Mouse (Mus musculus) right cerebral cortex, postnatal 14 days (tissue): Measurements from ENCODE around the gene Sct.
"Not testable (repeated sequence)": the region's sequence is repeated elsewhere in the genome, so short reads cannot be mapped to it uniquely, and the experiment has no call there.

Source experiments
- DNase-seq: peaks from one replicate; pipeline ENCODE4 v3.0.0; 2022

Sct gene

DNA sequence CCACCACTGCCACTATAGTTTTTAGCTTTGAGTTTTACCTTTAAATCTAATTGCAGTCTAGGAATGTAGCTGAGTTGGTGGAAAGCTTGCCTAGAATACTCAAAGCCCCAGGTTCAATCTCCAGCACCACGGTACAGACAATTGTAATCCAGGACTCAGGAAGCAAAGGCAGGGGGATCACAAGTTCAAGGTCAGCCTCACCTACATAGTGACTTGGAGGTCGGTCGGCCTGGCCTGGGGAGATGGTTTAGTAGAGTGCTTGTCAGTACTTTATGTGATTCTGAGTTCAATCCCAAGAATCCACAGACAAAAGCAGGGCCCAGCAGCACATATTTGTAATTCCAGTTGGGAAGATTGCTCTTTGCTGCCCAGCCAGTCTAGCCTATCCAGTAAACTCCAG lies 9.1 kb upstream of the Sct start:
- DNase-seq = no peak

DNA sequence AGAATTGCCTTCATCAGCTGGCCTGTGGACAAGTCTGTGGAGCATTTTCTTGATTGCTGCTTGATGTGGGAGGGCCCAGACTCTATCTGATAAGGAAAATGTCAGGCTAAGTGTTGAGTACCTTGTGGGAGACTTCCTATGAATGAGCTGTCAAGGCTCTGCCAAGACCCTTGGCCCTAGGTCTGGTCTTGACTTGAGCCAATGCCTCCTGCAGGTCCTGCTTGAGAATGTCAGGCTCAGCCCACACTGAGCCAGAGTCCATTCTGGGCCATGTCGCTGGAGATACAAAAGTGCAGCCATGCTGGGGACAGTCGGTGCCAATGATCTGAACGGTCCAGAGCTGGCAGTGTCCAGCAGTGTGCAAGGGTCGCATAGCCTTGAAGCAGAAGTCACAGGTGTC lies 3.8 kb upstream of the Sct start:
- no peak for DNase-seq

DNA sequence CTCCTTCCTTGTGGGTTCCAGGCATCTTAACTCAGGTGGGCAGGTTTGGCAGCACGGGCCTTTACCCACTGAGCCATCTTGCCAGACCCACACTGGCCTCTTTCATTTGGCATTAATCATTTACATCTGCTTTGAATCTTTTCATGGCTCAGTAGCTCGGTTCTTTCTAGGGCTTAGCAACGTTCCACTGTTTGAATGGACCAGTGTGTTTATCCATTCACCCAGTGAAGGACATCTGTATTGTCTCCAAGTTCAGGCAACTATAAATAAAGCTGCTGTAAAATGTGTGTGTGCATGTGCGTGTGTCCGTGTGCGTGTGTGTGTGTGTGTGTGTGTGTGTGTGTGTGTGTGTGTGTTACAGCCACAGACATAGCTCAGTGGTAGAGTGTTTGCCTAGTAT lies 2.5 kb upstream of the Sct start:
- no peak for DNase-seq

DNA sequence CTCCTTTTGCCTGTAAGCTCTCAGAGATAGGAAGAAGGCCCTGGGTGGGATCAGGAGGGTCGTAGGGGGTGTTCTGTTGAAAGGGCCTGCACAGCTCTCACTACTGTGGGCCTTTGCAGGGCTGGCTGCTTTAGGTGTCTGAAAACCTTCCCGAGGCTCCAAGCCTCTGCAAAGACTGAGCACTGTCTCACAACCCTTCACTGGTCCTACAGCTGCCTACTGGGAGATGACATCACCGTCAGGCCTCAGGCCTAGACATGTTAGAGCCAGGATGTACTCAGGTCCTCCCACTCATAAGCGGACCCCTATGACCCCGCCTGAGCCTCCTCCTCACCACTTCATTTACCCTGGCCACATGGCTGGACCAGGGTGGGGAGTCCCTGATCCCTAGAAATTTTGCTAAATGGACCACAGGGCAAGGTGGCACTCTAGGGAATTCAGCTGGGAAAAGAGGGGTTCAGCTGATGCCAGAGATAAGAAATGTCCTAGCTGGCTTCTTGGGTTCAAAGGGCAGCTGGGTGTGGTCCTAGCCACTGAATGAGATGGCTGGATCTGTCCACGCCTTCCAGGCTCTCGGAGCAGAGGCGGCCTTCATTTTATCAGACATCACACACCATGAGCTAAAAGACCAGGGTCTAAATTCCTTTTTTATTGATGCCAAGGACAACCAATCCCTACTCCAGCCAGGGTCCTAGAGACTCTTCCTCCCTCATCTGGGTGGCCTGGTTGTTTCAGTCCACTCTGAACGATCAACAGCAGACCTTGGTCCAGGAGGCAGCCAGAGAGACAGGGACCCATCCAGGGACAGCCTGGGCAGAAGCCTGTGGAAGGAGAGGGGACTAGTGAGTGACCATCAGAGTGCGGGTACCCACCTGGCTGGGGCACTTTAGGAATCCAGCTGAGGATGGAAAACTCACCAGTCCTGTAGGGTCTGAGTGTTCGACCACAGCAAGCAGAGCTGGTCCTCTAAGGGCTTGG lies 943 bp downstream of the Sct start:
- no peak for DNase-seq

DNA sequence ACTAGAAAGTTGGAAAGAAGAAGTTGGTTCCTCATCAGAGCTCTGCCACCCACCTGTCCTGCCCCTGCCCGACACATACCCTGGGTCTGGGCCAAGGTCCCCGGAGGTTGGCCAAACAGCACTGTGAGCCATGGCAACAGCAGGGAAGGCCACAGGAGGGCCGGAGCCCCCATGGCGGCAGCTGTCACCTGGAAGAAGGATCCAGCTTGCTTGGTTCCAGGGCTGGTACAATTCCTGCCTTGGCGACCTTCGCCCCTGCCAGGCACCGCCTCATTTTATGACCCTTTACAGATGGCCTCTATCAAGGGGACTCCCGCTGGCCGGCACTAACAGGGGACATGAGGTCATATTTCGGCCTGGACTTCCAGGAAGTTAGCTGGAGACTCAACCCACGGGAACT lies 2.4 kb downstream of the Sct start, which contains the start of gene Cdhr5:
TSS of gene Cdhr5 (minus strand) at position 241 of the 400 bp plus-strand sequence.
- no peak for DNase-seq

DNA sequence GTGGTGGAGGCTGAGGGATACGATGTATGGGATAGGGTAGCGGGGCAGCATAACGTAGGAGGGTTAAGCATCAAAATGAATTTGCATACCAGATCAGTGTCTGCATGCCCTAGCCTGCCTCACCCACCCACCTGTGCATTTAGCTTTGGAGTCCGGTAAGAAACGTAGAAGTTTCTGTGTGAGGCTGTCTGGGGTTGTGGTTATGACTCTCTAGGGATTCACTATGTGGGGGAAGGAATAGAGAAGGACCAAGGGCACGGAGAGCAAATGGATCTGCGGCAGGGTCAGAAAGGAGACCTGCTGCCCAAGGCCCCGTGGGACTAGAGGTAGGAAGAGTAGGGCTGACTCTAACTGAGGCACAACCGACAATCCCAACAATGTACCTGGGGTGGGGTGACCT lies 3.6 kb downstream of the Sct start:
- DNase-seq = no peak

DNA sequence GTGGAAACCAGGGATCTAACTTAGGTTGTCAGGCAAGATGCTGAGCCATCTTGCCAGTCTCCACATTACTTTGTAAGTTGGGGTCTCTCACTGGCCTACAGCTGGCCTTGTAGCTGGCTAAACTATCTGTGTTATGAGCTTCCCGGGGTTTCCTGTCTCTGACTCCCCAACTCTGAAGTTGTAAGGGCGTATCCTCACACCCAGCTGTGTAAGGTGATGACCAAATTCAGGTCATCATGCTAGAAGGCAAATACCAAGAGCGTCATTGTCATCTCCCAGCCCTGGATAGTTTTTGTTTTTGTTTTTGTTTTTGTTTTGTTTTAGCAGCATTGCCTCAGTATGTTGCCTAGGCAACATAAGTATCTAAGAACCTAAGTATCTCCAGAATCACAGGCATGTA lies 8.3 kb downstream of the Sct start:
- no peak for DNase-seq

DNA sequence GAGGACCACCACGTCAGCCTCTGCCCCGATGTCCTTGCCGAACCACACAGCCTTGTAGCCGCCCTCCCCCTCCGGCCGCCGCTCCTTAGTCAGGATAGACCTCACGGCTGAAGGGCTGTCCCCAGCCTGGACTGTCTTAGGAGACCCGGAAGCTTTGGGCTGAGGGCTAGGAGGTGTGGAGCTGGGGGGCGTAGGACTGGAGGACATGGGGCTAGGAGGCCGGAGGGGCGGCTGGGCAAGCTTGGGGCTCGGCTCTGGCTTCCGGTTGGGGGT lies 9.7 kb downstream of the Sct start:
- no peak for DNase-seq

DNA sequence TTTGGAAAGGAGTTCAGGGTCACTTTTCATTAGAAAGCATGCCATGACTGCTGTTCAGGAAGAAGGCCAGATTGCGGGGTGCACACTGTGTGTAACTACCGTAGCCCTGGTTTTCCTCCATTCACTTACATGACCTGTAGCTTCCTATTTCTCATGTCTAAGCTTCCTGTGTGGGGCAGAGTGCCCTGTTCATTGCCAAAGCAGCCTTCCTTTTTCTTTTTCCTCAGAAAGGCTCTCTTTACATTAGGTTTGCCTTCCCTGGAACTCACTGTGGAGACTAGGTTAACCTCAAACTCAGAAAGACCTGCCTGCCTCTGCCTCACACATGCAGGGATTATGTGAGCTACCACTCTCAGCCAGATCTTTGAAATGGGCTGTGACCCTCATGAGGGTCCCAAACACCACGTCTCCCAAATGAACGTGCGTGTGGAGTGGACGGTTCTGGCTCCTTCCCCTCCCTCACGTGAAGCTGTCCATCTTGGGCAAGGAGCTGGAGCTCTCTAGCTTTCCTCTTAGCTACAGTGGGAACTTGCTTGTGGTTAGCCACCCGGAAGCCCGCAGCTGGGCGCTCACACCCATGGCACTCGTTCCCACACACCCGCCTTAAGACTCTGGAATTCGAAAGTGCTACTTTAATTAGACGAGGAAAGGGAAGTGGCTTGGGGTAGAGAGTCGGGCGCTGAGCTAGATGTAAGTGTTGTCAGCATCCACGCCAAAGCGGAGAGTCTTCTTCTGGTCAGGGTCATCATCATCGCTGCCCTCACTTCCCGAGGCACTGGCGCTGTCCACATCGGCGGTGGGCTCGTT lies 10.3 kb downstream of the Sct start:
- no peak for DNase-seq

DNA sequence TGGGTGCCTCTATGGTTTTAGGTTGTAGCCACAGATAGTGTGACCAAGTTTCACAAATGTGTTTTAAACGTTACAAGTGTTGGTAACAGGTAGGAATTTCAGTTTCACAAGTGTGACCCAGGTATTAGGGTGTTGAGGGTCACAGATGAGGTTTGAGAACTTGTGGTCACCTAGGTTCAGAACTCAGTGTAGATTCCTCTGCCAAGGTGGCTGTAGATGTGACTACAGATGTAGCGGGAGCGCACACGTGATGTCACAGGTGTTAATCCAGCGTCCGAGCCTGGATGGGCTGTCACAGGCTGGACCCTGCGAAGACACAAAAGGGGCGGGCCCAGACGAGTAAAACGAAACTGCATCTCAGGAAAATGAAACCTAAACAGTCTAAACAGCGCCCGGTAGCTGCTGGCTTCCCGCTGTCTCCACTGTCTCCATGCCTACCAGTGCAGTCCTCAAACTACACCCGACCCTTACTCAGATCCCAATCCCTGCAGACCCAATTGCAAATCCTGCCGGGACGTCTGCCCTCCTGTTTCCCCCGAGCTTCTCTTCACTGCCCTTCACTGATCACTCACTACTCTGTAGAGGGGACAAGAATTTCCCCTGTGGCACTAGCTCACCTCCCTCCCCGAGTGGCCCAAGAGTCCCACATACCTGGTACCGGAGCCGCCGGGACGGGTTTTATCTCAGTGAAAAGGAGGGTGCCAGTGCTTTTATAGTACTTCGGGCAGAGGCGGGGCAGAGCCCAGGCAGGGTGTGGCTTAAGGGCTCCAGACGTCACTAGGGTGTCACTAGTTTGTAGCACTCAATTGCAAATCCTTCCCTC lies 13.0 kb downstream of the Sct start, which contains the start of gene Irf7:
TSS of gene Irf7 (minus strand) at position 743 of the 823 bp plus-strand sequence.
- no peak for DNase-seq

DNA sequence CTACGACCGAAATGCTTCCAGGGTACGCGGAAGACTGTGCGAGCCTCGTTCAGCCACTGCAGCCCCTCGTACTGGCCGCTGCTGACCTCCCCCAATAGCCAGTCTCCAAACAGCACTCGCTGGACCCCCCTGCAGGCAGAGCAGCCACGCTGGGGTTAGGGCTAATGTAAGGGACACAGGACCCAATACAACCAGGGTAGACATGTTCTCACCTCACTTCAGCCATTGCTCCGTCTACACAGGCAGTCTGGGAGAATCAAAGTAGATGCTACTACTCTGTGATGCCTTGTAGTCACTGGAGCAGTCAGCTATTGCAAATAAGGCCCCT lies 13.6 kb downstream of the Sct start:
- no peak for DNase-seq

DNA sequence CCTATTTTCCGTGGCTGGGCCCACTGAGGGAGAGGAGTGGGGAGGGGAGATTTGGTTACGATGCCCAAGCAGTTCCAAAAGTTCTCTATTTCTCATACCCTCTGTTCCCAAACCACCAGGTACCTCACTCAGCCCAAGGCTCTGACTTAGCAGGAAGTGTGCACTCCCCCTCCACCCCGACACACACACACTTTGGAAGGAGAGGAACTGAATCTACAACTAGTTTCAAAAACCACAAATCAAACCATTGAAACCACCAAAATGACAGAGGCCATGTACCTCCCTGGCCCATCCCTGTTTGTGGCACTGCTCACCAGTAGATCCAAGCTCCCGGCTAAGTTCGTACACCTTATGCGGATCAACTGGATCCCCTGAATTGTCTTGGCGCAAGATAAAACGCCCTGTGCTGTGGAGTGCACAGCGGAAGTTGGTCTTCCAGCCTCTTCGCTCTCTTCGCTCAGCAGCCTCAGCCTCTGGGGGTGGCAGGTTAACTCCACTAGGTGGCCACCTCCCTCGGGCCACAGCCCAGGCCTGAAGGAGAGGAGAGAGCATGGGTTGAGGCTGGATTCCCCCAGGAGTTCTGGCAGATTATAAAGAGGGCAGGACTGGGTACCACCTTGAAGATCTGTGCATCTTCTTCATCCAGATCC lies 14.0 kb downstream of the Sct start:
- DNase-seq = no peak

DNA sequence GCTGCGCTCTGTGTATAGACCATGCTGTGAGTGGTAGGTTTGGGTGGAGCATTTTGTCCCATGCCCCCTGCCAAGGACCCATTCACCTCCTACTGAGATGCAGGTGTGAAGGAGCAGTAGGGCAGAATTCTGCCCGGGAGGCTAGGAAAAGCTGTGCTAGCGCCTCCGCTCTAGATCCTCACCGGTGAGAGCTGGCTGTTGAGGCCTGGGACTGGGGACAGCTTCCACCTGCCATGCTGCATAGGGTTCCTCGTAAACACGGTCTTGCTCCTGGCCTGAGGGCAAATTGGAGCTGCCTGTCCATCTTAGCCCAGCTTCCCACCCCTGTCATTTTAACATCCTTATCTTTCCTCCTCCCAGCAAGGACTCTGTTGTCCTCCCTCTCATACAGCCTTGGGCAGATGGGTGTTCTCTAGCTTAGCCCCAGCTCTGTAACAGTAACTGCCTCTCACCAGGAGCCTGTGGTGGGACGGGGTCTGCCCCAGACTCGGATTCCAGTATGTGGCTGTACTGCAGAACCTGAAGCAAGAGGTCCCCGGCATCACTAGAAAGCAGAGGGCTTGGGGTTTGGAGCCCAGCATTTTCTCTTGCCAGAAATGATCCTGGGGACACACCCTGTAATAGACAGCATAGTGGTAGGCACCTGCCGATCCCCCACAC lies 14.8 kb downstream of the Sct start:
- DNase-seq = no peak

DNA sequence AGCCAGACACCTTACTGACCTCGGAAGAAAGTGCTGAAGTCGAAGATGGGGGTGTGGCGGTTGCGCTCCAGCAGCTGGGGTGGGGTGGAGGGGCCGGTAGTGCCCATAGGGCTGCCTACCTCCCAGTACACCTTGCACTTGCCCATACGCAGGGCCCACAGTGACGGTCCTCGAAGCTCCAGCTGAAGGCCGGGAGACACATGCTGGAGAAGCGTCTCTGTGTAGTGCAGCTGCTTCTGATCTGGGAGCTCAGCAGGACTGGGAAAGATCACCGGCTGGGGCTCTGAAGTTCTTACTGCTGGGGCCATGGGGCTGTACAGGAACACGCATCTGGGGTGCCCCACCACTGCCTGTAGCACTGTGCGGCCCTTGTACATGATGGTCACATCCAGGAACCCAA lies 15.3 kb downstream of the Sct start:
- DNase-seq = no peak

DNA sequence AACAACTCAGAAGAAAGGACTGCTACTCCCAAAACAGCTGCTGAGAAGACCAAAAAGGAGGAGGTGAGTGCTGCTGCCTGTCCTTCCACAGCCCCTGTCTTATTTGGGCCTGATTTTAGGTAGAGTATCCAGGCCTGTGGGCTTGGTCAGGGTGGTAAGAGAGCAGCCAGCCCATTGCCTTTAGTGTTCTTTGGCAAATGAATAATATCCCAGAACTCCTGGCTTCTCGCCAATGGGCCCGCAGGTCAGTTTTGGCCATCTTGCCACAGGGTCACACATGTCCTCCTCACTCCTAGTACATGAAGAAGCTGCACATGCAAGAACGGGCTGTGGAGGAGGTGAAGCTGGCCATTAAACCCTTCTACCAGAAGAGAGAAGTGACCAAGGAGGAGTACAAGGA lies 17.5 kb downstream of the Sct start:
- no peak for DNase-seq

DNA sequence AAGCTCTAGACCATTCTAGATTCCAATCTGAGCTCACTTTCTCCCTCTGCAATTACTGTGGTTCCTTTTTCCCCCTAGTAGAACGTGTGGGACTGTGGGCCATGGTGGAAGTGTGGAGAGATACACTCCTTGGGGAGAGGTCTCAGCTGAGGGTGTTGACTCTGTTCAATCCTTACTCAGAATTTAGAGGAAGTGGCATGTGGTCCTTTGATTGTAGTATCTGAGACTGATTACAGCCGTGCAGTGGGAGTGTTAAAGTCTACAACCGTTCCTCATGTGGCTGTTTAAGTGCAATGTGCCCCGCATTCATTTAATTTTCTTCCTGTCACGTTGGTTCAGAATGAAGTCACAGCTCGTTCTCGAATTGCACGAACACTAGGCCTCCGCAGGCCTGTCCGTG lies 22.8 kb downstream of the Sct start:
- no peak for DNase-seq

DNA sequence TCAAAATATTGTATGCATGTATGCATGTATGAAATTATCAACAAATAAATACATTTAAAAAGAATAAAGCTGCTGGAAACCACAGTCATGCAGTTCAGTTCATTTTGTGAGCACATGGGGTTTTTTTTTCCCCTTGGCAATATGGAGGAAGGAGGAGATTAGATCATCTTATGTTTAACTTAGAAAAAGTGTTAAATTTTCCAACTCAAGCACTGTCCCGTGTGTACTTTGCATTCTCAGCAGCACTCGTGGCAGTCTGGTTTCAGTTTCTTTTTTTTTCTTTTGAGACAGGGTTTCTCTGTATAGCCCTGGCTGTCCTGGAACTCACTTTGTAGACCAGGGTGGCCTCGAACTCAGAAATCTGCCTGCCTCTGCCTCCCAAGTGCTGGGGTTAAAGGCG lies 28.4 kb downstream of the Sct start:
- not testable (repeated sequence) for DNase-seq

DNA sequence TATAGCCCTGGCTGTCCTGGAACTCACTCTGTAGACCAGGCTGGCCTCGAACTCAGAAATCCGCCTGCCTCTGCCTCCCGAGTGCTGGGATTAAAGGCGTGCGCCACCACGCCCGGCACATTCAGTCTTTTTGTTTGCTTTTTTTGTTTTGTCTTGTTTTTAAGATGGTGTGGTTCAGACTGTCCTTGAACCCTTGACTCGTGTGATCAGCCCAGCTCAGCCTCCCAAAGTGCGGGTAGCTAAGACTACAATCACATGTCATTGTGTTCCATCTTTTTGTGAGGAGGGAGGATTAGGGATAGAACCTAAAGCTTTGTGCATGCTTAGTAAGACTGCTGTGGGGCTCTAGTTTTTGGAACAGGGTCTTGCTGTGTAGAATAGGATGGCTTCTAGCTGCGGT lies 47.4 kb downstream of the Sct start:
- no peak for DNase-seq

DNA sequence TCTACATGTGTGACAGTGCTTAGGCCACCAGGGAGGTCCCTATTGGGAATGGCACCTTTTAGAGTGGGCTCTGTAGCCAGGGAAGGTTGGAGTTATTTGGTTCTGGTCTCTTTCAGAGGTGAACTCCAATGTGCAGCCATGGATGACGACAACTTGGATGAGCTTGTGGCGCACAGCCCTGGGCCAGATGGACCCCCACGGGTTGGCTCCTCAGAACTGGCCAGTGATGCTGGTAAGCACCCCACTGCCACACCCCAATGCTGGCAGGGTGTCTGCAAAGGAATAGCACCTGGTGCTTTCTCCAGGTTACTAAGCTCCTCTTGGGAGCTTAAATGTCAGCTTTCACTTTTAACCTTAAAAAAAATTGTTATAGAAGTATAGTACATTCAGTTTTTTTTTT lies 47.8 kb downstream of the Sct start:
- no peak for DNase-seq

DNA sequence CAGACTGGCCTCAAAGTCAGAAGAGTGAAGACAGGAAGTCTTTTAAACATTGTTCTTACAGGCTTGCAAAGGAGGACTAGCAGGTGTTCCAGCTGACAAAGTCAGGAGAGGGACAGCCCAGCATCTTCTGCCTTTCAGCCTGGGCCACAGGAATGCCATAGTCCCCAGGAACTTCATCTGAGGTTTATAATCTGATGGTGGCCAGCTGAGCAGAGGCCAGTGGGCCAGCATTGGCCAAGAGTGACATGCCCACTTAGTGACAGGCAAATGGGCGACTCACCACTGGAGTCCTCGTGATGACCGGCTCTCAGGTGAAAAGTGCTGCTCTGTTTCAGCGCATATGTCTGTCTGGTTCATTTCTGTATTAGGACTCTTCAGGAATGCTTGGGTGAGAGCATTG lies 48.4 kb downstream of the Sct start:
- DNase-seq = no peak

DNA sequence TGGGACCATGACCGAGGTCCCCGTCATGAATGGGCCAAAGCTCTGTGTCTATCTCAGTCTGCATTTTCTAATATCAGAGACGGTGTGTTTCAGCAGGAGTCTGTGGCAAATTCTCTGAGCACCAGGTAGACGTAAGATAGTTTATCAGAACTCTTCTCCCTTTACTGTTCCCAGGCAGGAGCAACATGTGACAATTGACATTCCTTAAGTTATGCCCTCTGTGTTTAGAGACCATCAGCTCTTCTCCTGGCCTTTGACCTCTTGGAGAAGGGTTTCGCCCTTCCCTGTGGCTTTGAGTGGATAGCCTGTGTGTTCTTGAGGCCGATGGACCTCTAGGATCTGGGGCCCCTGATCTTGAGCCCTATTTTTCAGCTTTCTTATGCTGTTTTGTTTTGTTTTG lies 49.2 kb downstream of the Sct start:
- no peak for DNase-seq
